Mouse (Mus musculus) intestine, embryonic 14.5 days (tissue): ENCODE results near the gene Abi3. TPM values are rescaled to one million over a fixed set of nuclear protein-coding genes. Genes with fewer than 3 reads are reported as not detected.
A peak's percentile ranks its signal among the peaks of the same experiment; 100 is the strongest.

Source experiments
- ATAC-seq: fragments of 200-750 bp; cut with Nextera tagmentation; replicated peaks from 2 replicates; pipeline ENCODE4 v1.8.0; 2017; ENCODE audit warnings: low read depth, moderate number of reproducible peaks, moderate TSS enrichment, moderate library complexity; ENCODE audit not compliant: low FRiP score, low TSS enrichment
- DNase-seq: peaks from one replicate; pipeline ENCODE4 v3.0.0-alpha.2; 2018; ENCODE audit warnings: low spot score
- H3K27ac ChIP-seq: fragments of 300-500 bp; sonication (generic); 2 replicates; pipeline ENCODE4 v1.5.1; 2014; ENCODE audit warnings: low read depth, mild to moderate bottlenecking, control low read depth
- H3K27me3 ChIP-seq: fragments of 300-500 bp; sonication (generic); replicated peaks from 2 replicates; pipeline ENCODE4 v1.6.1; 2014; ENCODE audit warnings: low read length, control low read depth; ENCODE audit not compliant: control insufficient read depth, insufficient read depth
- H3K36me3 ChIP-seq: fragments of 300-500 bp; sonication (generic); 2 replicates; pipeline ENCODE4 v1.6.1; 2014; ENCODE audit warnings: low read length, control low read depth; ENCODE audit not compliant: control insufficient read depth, insufficient read depth
- H3K4me1 ChIP-seq: fragments of 300-500 bp; sonication (generic); replicated peaks from 2 replicates; pipeline ENCODE4 v1.6.1; 2014; ENCODE audit warnings: low read length, control low read depth, mixed read lengths; ENCODE audit not compliant: control insufficient read depth, insufficient read depth
- H3K4me2 ChIP-seq: fragments of 300-500 bp; sonication (generic); 2 replicates; pipeline ENCODE4 v1.6.1; 2014; ENCODE audit warnings: low read length
- H3K4me3 ChIP-seq: fragments of 300-500 bp; sonication (generic); 2 replicates; pipeline ENCODE4 v1.5.1; 2014; ENCODE audit warnings: low read depth, low read length, control low read depth, mixed read lengths
- H3K9ac ChIP-seq: fragments of 300-500 bp; sonication (generic); 2 replicates; pipeline ENCODE4 v1.6.1; 2014; ENCODE audit warnings: mild to moderate bottlenecking, low read length
- H3K9me3 ChIP-seq: fragments of 300-500 bp; sonication (generic); 2 replicates; pipeline ENCODE4 v1.6.1; 2016; ENCODE audit warnings: low read length, control low read depth; ENCODE audit not compliant: control insufficient read depth
- WGBS: fragments of 180-500 bp; shearing (Covaris S2); extraction: QIAGEN DNeasy Blood & Tissue Kit; methylation state at CpG from one replicate; pipeline ENCODE4 v1.1.7; 2014; 5-methylcytosine and 5-hydroxymethylcytosine counted together
- polyA plus RNA-seq: library from polyadenylated mRNA; unstranded; fragments of >200 nt; fragmentation: Nextera tagmentation; extraction: Ambion mirVana; gene quantifications from 2 replicates; pipeline ENCODE4 v1.2.1, GENCODE M21; 2014

The Abi3 gene
- polyA plus RNA-seq, 1 experiment from 2014 or later: 4.8 TPM

GRCm38 (mm10) chr11:95830411-95831275 is 11.6 kb downstream of the Abi3 start:
- 4% methylated on average over 80 of the region's 80 CpGs for WGBS
- peaks cover 16% of the 10 kb centered on the region for H3K4me1 ChIP-seq
- H3K27ac ChIP-seq: no peak overlapping the region
- peak overlapping the region; percentile 29 for H3K4me3 ChIP-seq
- peak overlapping the region; percentile 47 for H3K4me2 ChIP-seq
- H3K36me3 ChIP-seq: no peaks in the 10 kb centered on the region
- 0 out of 2 replicates have a peak overlapping the region, but pooled peaks have one; percentile 3 for H3K9ac ChIP-seq
- no peaks in the 10 kb centered on the region for H3K9me3 ChIP-seq
- ATAC-seq (peak; percentile 45; the same call in 1 of the 2 replicates), DNase-seq (peak; percentile 74)
- peaks cover 83% of the 10 kb centered on the region for H3K27me3 ChIP-seq

DNA sequence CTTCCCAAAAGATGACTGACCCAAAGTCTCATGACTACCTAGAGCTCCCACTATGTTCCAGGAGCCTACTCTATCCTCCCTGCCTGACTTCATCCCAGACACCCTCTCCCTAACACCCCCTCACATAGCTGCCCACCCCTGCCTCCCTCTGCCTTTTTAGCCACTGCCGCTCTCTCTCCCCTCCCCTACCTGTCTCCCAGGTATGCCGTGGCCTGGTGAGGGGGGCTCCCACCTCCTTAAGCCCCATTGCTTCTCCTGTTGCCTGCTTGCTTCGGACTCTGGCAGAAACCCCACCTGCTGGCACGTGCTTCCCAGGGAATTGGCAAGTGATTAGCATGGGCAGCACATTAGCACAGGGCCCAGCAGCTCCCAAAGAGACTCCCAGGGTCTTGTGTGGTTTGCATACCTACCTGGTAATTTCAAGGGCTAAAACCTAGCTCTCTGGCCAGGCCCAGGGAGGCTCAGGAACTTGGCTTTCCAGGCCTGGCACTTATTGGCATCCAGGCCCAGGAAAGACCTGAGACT is 12.7 kb downstream of the Abi3 start:
- DNase-seq (no peak), ATAC-seq (no peak)
- Histone ChIP-seq H3K9me3 (no peaks in the 10 kb centered on the region), H3K36me3 (no peaks in the 10 kb centered on the region), H3K27me3 (peaks cover 87% of the 10 kb centered on the region), H3K9ac (no peak overlapping the region), H3K4me2 (no peak overlapping the region), H3K27ac (no peak overlapping the region), H3K4me1 (peaks cover 17% of the 10 kb centered on the region; the same call in 1 of the 2 replicates), H3K4me3 (no peak overlapping the region)
- WGBS: 39% methylated on average over 4 of the region's 4 CpGs

- H3K27me3 ChIP-seq: peaks cover 82% of the 10 kb centered on the region
- no peak overlapping the region for H3K9ac ChIP-seq
- 73% methylated on average over 11 of the region's 11 CpGs for WGBS
- peaks cover 17% of the 10 kb centered on the region; the same call in 1 of the 2 replicates for H3K4me1 ChIP-seq
- no peak overlapping the region for H3K27ac ChIP-seq
- no peak overlapping the region for H3K4me3 ChIP-seq
- ATAC-seq (no peak), DNase-seq (no peak)
- H3K4me2 ChIP-seq: no peak overlapping the region
- no peaks in the 10 kb centered on the region for H3K9me3 ChIP-seq
- H3K36me3 ChIP-seq: no peaks in the 10 kb centered on the region
Observed at GRCm38 (mm10) chr11:95828181-95828964, 13.9 kb downstream of the Abi3 start.

- Histone ChIP-seq H3K4me2 (no peak overlapping the region), H3K27me3 (peaks cover 77% of the 10 kb centered on the region), H3K27ac (no peak overlapping the region), H3K9me3 (no peaks in the 10 kb centered on the region), H3K4me1 (peaks cover 17% of the 10 kb centered on the region; the same call in 1 of the 2 replicates), H3K36me3 (no peaks in the 10 kb centered on the region), H3K9ac (no peak overlapping the region), H3K4me3 (no peak overlapping the region)
- WGBS: 20% methylated on average over 3 of the region's 3 CpGs
- ATAC-seq (no peak), DNase-seq (peak; percentile 90)
Observed at GRCm38 (mm10) chr11:95827464-95828085, 14.7 kb downstream of the Abi3 start.

DNA sequence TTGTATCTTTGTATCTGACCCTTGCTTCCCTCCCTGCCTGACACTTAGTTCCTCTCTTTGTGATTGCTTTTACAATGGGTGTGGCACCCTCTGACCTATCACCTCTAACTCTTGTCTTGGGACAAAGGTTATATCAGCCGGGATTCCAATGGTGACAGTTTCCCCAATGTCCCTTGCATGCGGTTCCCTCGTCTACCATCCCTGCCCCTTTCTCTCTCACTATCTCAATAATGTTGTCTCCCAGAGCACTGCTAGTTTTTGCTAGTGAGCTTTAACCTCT is 15.2 kb downstream of the Abi3 start:
- Histone ChIP-seq H3K9ac (no peak overlapping the region), H3K4me2 (no peak overlapping the region), H3K4me3 (no peak overlapping the region), H3K36me3 (no peaks in the 10 kb centered on the region), H3K27ac (no peak overlapping the region), H3K27me3 (peaks cover 73% of the 10 kb centered on the region), H3K4me1 (peaks cover 17% of the 10 kb centered on the region; the same call in 1 of the 2 replicates), H3K9me3 (no peaks in the 10 kb centered on the region)
- DNase-seq: no peak
- WGBS: 23% methylated on average over 3 of the region's 3 CpGs
- ATAC-seq: no peak

GRCm38 (mm10) chr11:95826317-95827167 is 15.7 kb downstream of the Abi3 start:
- H3K27ac ChIP-seq: no peak overlapping the region
- H3K36me3 ChIP-seq: no peaks in the 10 kb centered on the region
- no peak overlapping the region for H3K4me3 ChIP-seq
- no peak overlapping the region for H3K9ac ChIP-seq
- H3K4me2 ChIP-seq: no peak overlapping the region
- 51% methylated on average over 6 of the region's 6 CpGs for WGBS
- peaks cover 67% of the 10 kb centered on the region for H3K27me3 ChIP-seq
- H3K4me1 ChIP-seq: peaks cover 16% of the 10 kb centered on the region; the same call in 1 of the 2 replicates
- DNase-seq (no peak), ATAC-seq (no peak)
- H3K9me3 ChIP-seq: no peaks in the 10 kb centered on the region

DNA sequence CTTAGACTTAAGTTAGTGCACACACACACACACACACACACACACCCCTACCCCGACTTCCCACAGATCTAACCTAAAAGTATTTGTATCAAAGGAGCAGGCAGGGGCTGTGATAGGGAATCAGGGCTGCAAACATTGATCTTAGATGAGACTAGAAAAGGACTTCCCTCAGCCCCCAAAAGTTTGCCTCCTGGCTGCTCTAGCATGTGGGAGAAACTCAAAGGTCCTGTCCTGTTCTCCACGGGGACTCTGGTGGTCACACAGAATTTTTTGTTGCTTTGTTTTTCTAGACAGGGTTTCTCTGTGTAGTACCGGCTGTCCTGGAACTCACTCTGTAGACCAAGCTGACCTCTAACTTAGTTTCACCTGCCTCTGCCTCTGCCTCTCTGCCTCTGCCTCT is 16.7 kb downstream of the Abi3 start:
- ATAC-seq: no peak
- no peak overlapping the region for H3K4me3 ChIP-seq
- H3K36me3 ChIP-seq: no peaks in the 10 kb centered on the region
- WGBS: 63% methylated on average over 3 of the region's 3 CpGs
- no peak overlapping the region for H3K27ac ChIP-seq
- peaks cover 7% of the 10 kb centered on the region; the same call in 1 of the 2 replicates for H3K4me1 ChIP-seq
- peaks cover 58% of the 10 kb centered on the region for H3K27me3 ChIP-seq
- no peaks in the 10 kb centered on the region for H3K9me3 ChIP-seq
- DNase-seq: no peak
- no peak overlapping the region for H3K4me2 ChIP-seq
- H3K9ac ChIP-seq: no peak overlapping the region
